Mouse (Mus musculus) C2C12 (cell line): ENCODE measurements around the gene H2afj.

Experiments
- CEBPB ChIP-seq: IDR thresholded peaks from one replicate; pipeline ENCODE4 v1.6.1; 2011; ENCODE audit warnings: low read depth, mild to moderate bottlenecking, control low read depth, moderate library complexity
- CTCF ChIP-seq: IDR thresholded peaks from one replicate; pipeline ENCODE4 v1.5.1; 2011; ENCODE audit not compliant: control insufficient read depth, insufficient read depth, insufficient read length
- FOSL1 ChIP-seq: IDR thresholded peaks from one replicate; pipeline ENCODE4 v1.8.0; 2011; ENCODE audit warnings: mild to moderate bottlenecking, low read length; ENCODE audit not compliant: poor library complexity, insufficient read depth, severe bottlenecking
- MAX ChIP-seq: IDR thresholded peaks from one replicate; pipeline ENCODE4 v1.6.1; 2011; ENCODE audit warnings: mild to moderate bottlenecking, control low read depth
- MYOD1 ChIP-seq: IDR thresholded peaks from one replicate; pipeline ENCODE4 v1.6.1; 2011; ENCODE audit warnings: low read depth; ENCODE audit not compliant: control insufficient read depth, insufficient read length
- MYOG ChIP-seq: IDR thresholded peaks from one replicate; pipeline ENCODE4 v1.6.1; 2011; ENCODE audit not compliant: control insufficient read depth, insufficient read length; ENCODE audit errors: extremely low read depth
- USF1 ChIP-seq: IDR thresholded peaks from one replicate; pipeline ENCODE4 v1.6.1; 2011; ENCODE audit warnings: low read depth, mild to moderate bottlenecking, control low read depth, moderate library complexity

DNA sequence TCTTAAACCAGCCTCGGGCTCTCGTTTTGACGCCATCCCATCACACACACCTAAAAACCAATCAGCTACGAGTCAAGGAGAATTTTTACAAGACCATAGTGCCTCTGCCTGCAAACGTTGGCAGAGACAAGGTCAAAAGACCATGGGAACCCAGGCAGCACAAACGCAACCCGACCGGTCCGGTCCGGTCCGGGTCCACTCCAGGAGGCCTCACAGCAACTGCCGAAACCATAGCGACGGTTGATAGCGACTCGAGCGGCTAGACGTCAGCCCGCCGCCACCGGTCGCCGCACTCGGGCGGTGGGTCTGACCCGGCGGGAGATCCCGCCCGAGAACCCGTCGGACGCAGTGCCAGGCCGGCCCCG lies 19.5 kb downstream of the H2afj start, which contains the start of gene BC049715:
- TF ChIP-seq USF1, result no peak
- no peak for TF ChIP-seq CTCF
- TF ChIP-seq MYOD1, result no peak
- TF ChIP-seq MAX, result no peak
- no peak for TF ChIP-seq MYOG
- TF ChIP-seq CEBPB, result no peak
- TF ChIP-seq FOSL1, result no peak
